Mouse (Mus musculus): ENCODE data around the gene Bach2. TPM values are rescaled to one million over a fixed set of nuclear protein-coding genes. Genes with fewer than 3 reads are reported as not detected.

Bach2 gene
- polyA plus RNA-seq, 1 experiment: 18.7 TPM

DNA sequence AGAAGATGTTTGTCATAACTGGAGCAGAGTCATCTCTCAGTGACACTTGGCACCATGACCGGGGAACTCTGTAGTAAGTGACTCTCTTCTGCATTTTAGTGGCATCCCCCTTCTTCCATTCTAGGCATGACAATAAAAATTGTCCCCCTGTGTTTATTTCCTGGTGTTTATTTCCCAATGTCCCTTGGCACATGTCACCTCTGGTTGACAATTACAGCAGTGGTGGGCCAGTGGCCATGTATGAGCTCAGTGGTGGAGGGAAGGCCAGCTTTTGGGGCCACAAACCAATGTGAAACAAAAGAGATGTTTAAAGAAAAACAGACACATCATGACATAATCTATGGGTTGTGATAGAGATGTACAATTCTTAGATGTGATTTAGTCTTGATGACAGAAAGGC lies 80.0 kb downstream of the Bach2 start:
- Histone ChIP-seq H3K4me3 (ENCODE audit: low read depth, low read length) (no peak overlapping the region), H3K9ac (ENCODE audit: low read depth, poor library complexity, severe bottlenecking) (no peak overlapping the region), H3K36me3 (ENCODE audit: control insufficient read depth, insufficient read depth, low read length, poor library complexity, severe bottlenecking) (no peaks in the 10 kb centered on the region), H3K27me3 (ENCODE audit: control insufficient read depth, insufficient read depth, low read length, poor library complexity, severe bottlenecking) (no peaks in the 10 kb centered on the region), H3K9me3 (replicated peaks; ENCODE audit: control insufficient read depth, insufficient read depth, low read length, poor library complexity, severe bottlenecking) (peaks cover 8% of the 10 kb centered on the region), H3K4me1 (ENCODE audit: control insufficient read depth, insufficient read depth, low read length) (no peaks in the 10 kb centered on the region), H3K27ac (ENCODE audit: insufficient read depth, low read length) (no peak overlapping the region)
- TF ChIP-seq POLR2A (IDR thresholded peaks at IDR 0.05; ENCODE audit: insufficient read depth, low read length) (no peak), EP300 (IDR thresholded peaks at IDR 0.05; ENCODE audit: insufficient read depth, low read depth, low read length) (no peak), CTCF (IDR thresholded peaks at IDR 0.05; ENCODE audit: low read depth, low read length) (no peak)

DNA sequence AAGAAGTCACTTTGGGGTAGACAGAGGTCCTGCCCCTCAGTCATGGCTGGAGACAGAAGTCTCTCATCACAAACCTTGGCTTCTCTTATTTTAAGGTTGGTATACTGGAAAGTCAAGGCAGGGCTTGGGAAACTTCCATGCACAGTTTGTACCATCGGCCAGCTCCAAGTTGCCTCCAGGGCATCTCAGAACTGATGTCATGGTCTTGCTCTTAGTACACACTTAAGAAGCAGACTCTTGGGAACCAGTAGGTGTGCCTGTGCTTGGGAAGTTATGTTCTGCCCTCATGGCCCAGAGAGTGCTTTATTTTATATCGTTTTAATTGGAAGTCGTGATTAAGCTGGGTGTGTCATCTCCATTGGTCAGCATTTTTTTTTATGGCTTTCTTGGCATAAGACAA lies 80.7 kb downstream of the Bach2 start:
- TF ChIP-seq POLR2A (IDR thresholded peaks at IDR 0.05; ENCODE audit: insufficient read depth, low read length) (no peak), EP300 (IDR thresholded peaks at IDR 0.05; ENCODE audit: insufficient read depth, low read depth, low read length) (no peak), CTCF (IDR thresholded peaks at IDR 0.05; ENCODE audit: low read depth, low read length) (no peak)
- no peak overlapping the region for H3K4me3 ChIP-seq (ENCODE audit: low read depth, low read length)
- no peaks in the 10 kb centered on the region for H3K36me3 ChIP-seq (ENCODE audit: control insufficient read depth, insufficient read depth, low read length, poor library complexity, severe bottlenecking)
- peaks cover 8% of the 10 kb centered on the region for H3K9me3 ChIP-seq (replicated peaks; ENCODE audit: control insufficient read depth, insufficient read depth, low read length, poor library complexity, severe bottlenecking)
- no peak overlapping the region for H3K9ac ChIP-seq (ENCODE audit: low read depth, poor library complexity, severe bottlenecking)
- no peak overlapping the region for H3K27ac ChIP-seq (ENCODE audit: insufficient read depth, low read length)
- H3K4me1 ChIP-seq (ENCODE audit: control insufficient read depth, insufficient read depth, low read length): no peaks in the 10 kb centered on the region
- H3K27me3 ChIP-seq (ENCODE audit: control insufficient read depth, insufficient read depth, low read length, poor library complexity, severe bottlenecking): no peaks in the 10 kb centered on the region

DNA sequence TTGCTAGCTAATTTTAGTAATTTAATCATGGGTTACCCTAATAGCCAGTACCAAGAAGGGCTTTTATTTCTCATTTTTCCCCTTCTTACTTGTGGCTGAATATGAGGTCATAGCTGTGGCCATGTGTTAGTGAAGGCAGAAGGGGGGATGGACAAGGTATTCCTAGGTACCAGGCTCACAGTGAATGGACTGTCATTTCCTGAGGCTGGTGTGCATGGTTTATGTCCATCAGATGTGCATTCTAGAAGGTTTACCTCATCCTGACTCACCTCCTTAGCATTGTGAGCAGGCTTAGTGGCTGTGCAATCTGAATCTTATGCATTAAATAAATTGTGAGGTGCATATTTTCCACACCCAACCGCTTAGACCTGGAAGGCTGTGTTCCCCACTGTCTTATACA lies 81.4 kb downstream of the Bach2 start:
- Histone ChIP-seq H3K9me3 (replicated peaks; ENCODE audit: control insufficient read depth, insufficient read depth, low read length, poor library complexity, severe bottlenecking) (peaks cover 8% of the 10 kb centered on the region), H3K36me3 (ENCODE audit: control insufficient read depth, insufficient read depth, low read length, poor library complexity, severe bottlenecking) (no peaks in the 10 kb centered on the region), H3K4me1 (ENCODE audit: control insufficient read depth, insufficient read depth, low read length) (no peaks in the 10 kb centered on the region), H3K27me3 (ENCODE audit: control insufficient read depth, insufficient read depth, low read length, poor library complexity, severe bottlenecking) (no peaks in the 10 kb centered on the region), H3K4me3 (ENCODE audit: low read depth, low read length) (no peak overlapping the region), H3K9ac (ENCODE audit: low read depth, poor library complexity, severe bottlenecking) (no peak overlapping the region), H3K27ac (ENCODE audit: insufficient read depth, low read length) (no peak overlapping the region)
- no peak for TF ChIP-seq EP300 (IDR thresholded peaks at IDR 0.05; ENCODE audit: insufficient read depth, low read depth, low read length)
- no peak for TF ChIP-seq POLR2A (IDR thresholded peaks at IDR 0.05; ENCODE audit: insufficient read depth, low read length)
- TF ChIP-seq CTCF (IDR thresholded peaks at IDR 0.05; ENCODE audit: low read depth, low read length): no peak

DNA sequence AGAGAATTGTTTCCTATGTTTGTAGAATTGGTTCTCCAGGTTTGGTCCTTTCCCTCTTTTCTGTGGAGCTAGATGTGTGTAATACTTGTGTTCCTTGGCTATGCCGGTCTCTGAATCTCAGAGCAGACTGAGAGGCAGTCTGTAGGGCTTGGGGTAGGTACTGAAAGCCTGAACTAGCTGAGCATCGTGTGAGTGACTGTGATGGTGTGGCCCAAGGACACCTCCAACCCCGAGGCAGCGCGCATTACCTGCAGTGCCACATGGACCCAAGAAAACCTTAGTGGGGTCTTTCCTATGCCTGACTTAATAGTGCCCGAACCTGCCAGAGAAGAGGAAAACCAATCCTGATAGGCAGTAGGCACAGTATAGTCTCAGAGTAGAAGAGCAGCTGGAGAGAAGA lies 85.5 kb downstream of the Bach2 start:
- H3K27ac ChIP-seq (ENCODE audit: insufficient read depth, low read length): no peak overlapping the region
- H3K36me3 ChIP-seq (ENCODE audit: control insufficient read depth, insufficient read depth, low read length, poor library complexity, severe bottlenecking): no peaks in the 10 kb centered on the region
- H3K27me3 ChIP-seq (ENCODE audit: control insufficient read depth, insufficient read depth, low read length, poor library complexity, severe bottlenecking): no peaks in the 10 kb centered on the region
- no peaks in the 10 kb centered on the region for H3K4me1 ChIP-seq (ENCODE audit: control insufficient read depth, insufficient read depth, low read length)
- no peak overlapping the region for H3K9ac ChIP-seq (ENCODE audit: low read depth, poor library complexity, severe bottlenecking)
- no peaks in the 10 kb centered on the region; the same call in 1 of the 2 replicates for H3K9me3 ChIP-seq (replicated peaks; ENCODE audit: control insufficient read depth, insufficient read depth, low read length, poor library complexity, severe bottlenecking)
- no peak for TF ChIP-seq POLR2A (IDR thresholded peaks at IDR 0.05; ENCODE audit: insufficient read depth, low read length)
- TF ChIP-seq CTCF (IDR thresholded peaks at IDR 0.05; ENCODE audit: low read depth, low read length): no peak
- TF ChIP-seq EP300 (IDR thresholded peaks at IDR 0.05; ENCODE audit: insufficient read depth, low read depth, low read length): no peak
- H3K4me3 ChIP-seq (ENCODE audit: low read depth, low read length): no peak overlapping the region

DNA sequence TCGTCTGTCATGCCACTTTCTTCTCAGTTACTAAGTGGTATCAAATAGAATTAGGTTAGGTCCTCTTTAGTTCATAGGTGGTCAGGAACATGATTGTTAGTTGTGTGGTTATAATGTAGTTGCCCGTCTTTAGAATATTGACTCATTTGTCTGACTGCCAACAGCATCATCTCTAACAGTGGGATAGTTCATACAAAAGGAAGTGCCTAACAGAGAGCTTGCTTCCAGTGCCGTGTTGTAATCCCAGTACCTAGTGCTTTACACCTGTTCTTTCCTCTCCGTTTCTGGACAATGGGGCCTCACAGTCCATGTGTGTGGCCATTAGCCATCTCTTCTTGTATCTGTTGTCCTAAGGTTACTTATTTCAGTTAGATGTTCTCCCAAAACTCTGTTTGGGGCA lies 86.4 kb downstream of the Bach2 start:
- H3K4me1 ChIP-seq (ENCODE audit: control insufficient read depth, insufficient read depth, low read length): no peaks in the 10 kb centered on the region
- no peak overlapping the region for H3K9ac ChIP-seq (ENCODE audit: low read depth, poor library complexity, severe bottlenecking)
- H3K27me3 ChIP-seq (ENCODE audit: control insufficient read depth, insufficient read depth, low read length, poor library complexity, severe bottlenecking): no peaks in the 10 kb centered on the region
- H3K27ac ChIP-seq (ENCODE audit: insufficient read depth, low read length): no peak overlapping the region
- no peak for TF ChIP-seq EP300 (IDR thresholded peaks at IDR 0.05; ENCODE audit: insufficient read depth, low read depth, low read length)
- no peak for TF ChIP-seq CTCF (IDR thresholded peaks at IDR 0.05; ENCODE audit: low read depth, low read length)
- no peak for TF ChIP-seq POLR2A (IDR thresholded peaks at IDR 0.05; ENCODE audit: insufficient read depth, low read length)
- H3K9me3 ChIP-seq (replicated peaks; ENCODE audit: control insufficient read depth, insufficient read depth, low read length, poor library complexity, severe bottlenecking): no peaks in the 10 kb centered on the region; the same call in 1 of the 2 replicates
- no peak overlapping the region for H3K4me3 ChIP-seq (ENCODE audit: low read depth, low read length)
- no peaks in the 10 kb centered on the region for H3K36me3 ChIP-seq (ENCODE audit: control insufficient read depth, insufficient read depth, low read length, poor library complexity, severe bottlenecking)

DNA sequence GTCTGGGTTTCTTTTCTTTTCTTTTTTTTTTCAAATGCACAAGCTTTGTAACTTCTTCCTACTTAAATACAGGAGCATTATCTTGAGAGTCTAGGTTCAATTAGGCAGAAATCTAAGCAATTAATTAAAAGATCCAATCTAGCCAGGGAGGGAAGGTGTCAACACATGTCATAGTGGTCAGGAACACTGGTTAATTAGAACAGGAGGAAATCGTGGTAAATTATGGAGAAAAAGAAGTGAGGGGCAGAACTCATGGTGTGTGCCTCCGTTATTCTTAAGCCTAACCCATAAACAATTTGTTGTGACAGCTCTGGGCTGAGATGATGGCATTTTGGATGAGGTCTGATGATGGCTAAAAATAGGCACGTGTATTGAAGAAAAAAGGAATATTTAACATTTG lies 87.0 kb downstream of the Bach2 start:
- Histone ChIP-seq H3K4me1 (ENCODE audit: control insufficient read depth, insufficient read depth, low read length) (no peaks in the 10 kb centered on the region), H3K9ac (ENCODE audit: low read depth, poor library complexity, severe bottlenecking) (no peak overlapping the region), H3K9me3 (replicated peaks; ENCODE audit: control insufficient read depth, insufficient read depth, low read length, poor library complexity, severe bottlenecking) (no peaks in the 10 kb centered on the region; the same call in 1 of the 2 replicates), H3K27ac (ENCODE audit: insufficient read depth, low read length) (no peak overlapping the region), H3K36me3 (ENCODE audit: control insufficient read depth, insufficient read depth, low read length, poor library complexity, severe bottlenecking) (no peaks in the 10 kb centered on the region), H3K4me3 (ENCODE audit: low read depth, low read length) (no peak overlapping the region), H3K27me3 (ENCODE audit: control insufficient read depth, insufficient read depth, low read length, poor library complexity, severe bottlenecking) (no peaks in the 10 kb centered on the region)
- TF ChIP-seq POLR2A (IDR thresholded peaks at IDR 0.05; ENCODE audit: insufficient read depth, low read length) (no peak), CTCF (IDR thresholded peaks at IDR 0.05; ENCODE audit: low read depth, low read length) (no peak), EP300 (IDR thresholded peaks at IDR 0.05; ENCODE audit: insufficient read depth, low read depth, low read length) (no peak)
